Mouse (Mus musculus) skeletal muscle tissue, adult 2 months (tissue): Measurements from ENCODE around the gene Fbxo11.

Source experiments
- DNase-seq: peaks from one replicate; pipeline ENCODE4 v3.0.0-alpha.2; 2012; ENCODE audit warnings: low read depth, low spot score

The Fbxo11 gene

GRCm38 (mm10) chr17:88065031-88065800 is at the start of gene Fbxo11:
Gene Fbxo11 (minus strand): TSS chr17:88065291.
- DNase-seq, result peak; percentile 27

- no peak for DNase-seq
Measured at GRCm38 (mm10) chr17:88113883-88114229, 48.8 kb upstream of the Fbxo11 start.

GRCm38 (mm10) chr17:88113015-88113882 is 48.2 kb upstream of the Fbxo11 start:
- no peak for DNase-seq

- no peak for DNase-seq
Measured at GRCm38 (mm10) chr17:88111865-88112645, 47.0 kb upstream of the Fbxo11 start.

- DNase-seq, result no peak
Measured at GRCm38 (mm10) chr17:88111081-88111796, 46.1 kb upstream of the Fbxo11 start.

GRCm38 (mm10) chr17:88107708-88108107 is 42.6 kb upstream of the Fbxo11 start:
- DNase-seq, result no peak

GRCm38 (mm10) chr17:88106365-88106764 is 41.3 kb upstream of the Fbxo11 start:
- DNase-seq, result peak; percentile 83

- DNase-seq, result no peak
Measured at GRCm38 (mm10) chr17:88102597-88102996, 37.5 kb upstream of the Fbxo11 start.

- DNase-seq, result no peak
Measured at GRCm38 (mm10) chr17:88098181-88098852, 33.2 kb upstream of the Fbxo11 start.

- no peak for DNase-seq
Measured at GRCm38 (mm10) chr17:88097543-88097942, 32.5 kb upstream of the Fbxo11 start.

- no peak for DNase-seq
Measured at GRCm38 (mm10) chr17:88096809-88097399, 31.8 kb upstream of the Fbxo11 start.

GRCm38 (mm10) chr17:88095517-88096198 is 30.6 kb upstream of the Fbxo11 start:
- DNase-seq, result no peak

GRCm38 (mm10) chr17:88094327-88094726 is 29.2 kb upstream of the Fbxo11 start:
- no peak for DNase-seq

- no peak for DNase-seq
Measured at GRCm38 (mm10) chr17:88093798-88094197, 28.7 kb upstream of the Fbxo11 start.

GRCm38 (mm10) chr17:88085976-88086375 is 20.9 kb upstream of the Fbxo11 start:
- DNase-seq, result no peak

GRCm38 (mm10) chr17:88081446-88081845 is 16.4 kb upstream of the Fbxo11 start:
- DNase-seq, result no peak

GRCm38 (mm10) chr17:88079771-88080170 is 14.7 kb upstream of the Fbxo11 start:
- no peak for DNase-seq

GRCm38 (mm10) chr17:88072047-88072446 is 7.0 kb upstream of the Fbxo11 start:
- no peak for DNase-seq

- DNase-seq, result no peak
Measured at GRCm38 (mm10) chr17:88068024-88068719, 3.1 kb upstream of the Fbxo11 start.
